Mouse (Mus musculus): Measurements from ENCODE around the gene Rgs3. TPM values are rescaled to one million over a fixed set of nuclear protein-coding genes. Genes with fewer than 3 reads are reported as not detected.
A peak's percentile ranks its signal among the peaks of the same experiment; 100 is the strongest.

The Rgs3 gene
- polyA plus RNA-seq, 1 experiment from 2014 or later: 54.3 TPM

DNA sequence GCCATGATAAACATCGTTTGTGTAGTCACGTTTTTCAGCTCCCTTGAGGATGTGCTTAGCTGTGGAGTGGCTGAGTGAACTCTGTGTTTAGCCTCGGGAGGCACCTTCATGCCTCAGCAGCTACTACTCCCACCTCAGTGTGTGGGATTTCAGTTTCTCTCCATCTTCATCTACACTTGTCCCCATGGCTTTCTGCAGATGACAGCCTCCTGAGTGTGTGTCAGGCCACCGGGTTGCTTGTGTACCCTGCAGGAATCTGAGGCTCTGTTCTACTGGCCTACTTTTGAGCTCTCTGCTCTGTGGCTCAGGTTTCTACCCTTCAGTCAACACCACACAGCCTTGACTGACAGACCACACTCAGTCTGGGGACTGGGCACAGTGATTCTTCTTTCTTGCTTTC is 151.9 kb downstream of the Rgs3 start:
- Histone ChIP-seq H3K9ac (ENCODE audit: low read depth, low read length) (no peak overlapping the region), H3K4me1 (ENCODE audit: control insufficient read depth, insufficient read depth, low read length) (no peaks in the 10 kb centered on the region), H3K27ac (ENCODE audit: low read depth, low read length) (no peak overlapping the region), H3K4me3 (ENCODE audit: low read depth, low read length) (no peak overlapping the region), H3K4me2 (no peak overlapping the region), H3K36me3 (ENCODE audit: control insufficient read depth, insufficient read depth, low read length) (no peaks in the 10 kb centered on the region), H3K27me3 (ENCODE audit: control insufficient read depth, insufficient read depth, low read length) (no peaks in the 10 kb centered on the region), H3K9me3 (replicated peaks; ENCODE audit: control insufficient read depth, low read length) (no peaks in the 10 kb centered on the region)
- ATAC-seq (replicated peaks; ENCODE audit: insufficient number of reproducible peaks, low FRiP score, low TSS enrichment): no peak
- 66% methylated on average over 4 of the region's 4 CpGs for WGBS (ENCODE audit: insufficient replicate concordance)

DNA sequence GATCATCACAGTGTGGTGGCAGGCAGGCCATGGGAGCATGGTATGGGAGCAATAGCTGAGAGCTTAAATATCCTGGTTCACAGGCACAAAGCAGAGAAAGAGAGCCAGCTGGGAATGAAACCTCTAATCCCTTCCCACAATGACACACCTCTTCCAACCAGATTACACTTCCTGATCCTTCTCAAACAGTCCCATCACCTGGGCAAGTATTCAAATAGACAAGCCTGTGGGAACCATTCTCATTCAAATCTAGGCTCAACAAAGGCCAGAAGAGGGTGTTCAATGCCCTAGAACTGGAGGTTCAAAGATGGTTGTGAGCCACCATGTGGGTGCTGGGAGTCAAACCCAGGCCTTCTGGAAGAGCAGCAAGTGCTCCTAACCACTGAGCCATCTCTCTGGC is 161.2 kb downstream of the Rgs3 start:
- no peaks in the 10 kb centered on the region for H3K27me3 ChIP-seq (ENCODE audit: control insufficient read depth, insufficient read depth, low read length)
- peaks cover 9% of the 10 kb centered on the region for H3K9me3 ChIP-seq (replicated peaks; ENCODE audit: control insufficient read depth, low read length)
- no peak overlapping the region for H3K4me3 ChIP-seq (ENCODE audit: low read depth, low read length)
- H3K9ac ChIP-seq (ENCODE audit: low read depth, low read length): no peak overlapping the region
- no peaks in the 10 kb centered on the region for H3K36me3 ChIP-seq (ENCODE audit: control insufficient read depth, insufficient read depth, low read length)
- H3K4me1 ChIP-seq (ENCODE audit: control insufficient read depth, insufficient read depth, low read length): peaks cover 18% of the 10 kb centered on the region
- no peak overlapping the region; the same call in 1 of the 2 replicates for H3K27ac ChIP-seq (ENCODE audit: low read depth, low read length)
- ATAC-seq (replicated peaks; ENCODE audit: insufficient number of reproducible peaks, low FRiP score, low TSS enrichment): no peak
- no peak overlapping the region for H3K4me2 ChIP-seq

DNA sequence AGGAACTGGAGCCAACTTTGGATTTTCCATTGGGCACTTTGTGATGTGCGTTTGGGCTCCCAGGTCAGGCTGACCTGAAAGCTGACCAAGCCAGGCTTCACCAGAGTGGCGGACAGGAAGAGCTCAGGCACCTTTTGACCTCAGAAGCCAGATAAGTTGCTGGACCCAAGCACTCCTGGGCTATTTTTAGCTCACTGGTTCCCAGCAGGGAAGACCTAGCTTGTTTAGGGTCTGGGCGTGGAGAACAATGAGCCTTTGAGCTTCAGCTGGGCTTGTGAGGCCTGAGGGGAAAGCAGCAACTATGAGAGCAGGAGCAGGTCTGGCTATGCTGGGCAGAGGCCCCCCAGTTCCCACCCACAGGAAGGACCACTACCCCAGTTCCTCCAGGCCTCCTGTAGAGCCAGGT is 162.4 kb downstream of the Rgs3 start:
- H3K4me2 ChIP-seq: peak overlapping the region; percentile 14; the same call in 1 of the 2 replicates
- H3K27ac ChIP-seq (ENCODE audit: low read depth, low read length): peak overlapping the region; percentile 93
- H3K9ac ChIP-seq (ENCODE audit: low read depth, low read length): peak overlapping the region; percentile 61; the same call in 1 of the 2 replicates
- peak; percentile 55; the same call in 1 of the 2 replicates for ATAC-seq (replicated peaks; ENCODE audit: insufficient number of reproducible peaks, low FRiP score, low TSS enrichment)
- H3K27me3 ChIP-seq (ENCODE audit: control insufficient read depth, insufficient read depth, low read length): no peaks in the 10 kb centered on the region
- peaks cover 9% of the 10 kb centered on the region for H3K9me3 ChIP-seq (replicated peaks; ENCODE audit: control insufficient read depth, low read length)
- WGBS (ENCODE audit: insufficient replicate concordance): 7% methylated on average over 3 of the region's 3 CpGs
- H3K4me3 ChIP-seq (ENCODE audit: low read depth, low read length): no peak overlapping the region
- peaks cover 18% of the 10 kb centered on the region for H3K4me1 ChIP-seq (ENCODE audit: control insufficient read depth, insufficient read depth, low read length)
- no peaks in the 10 kb centered on the region for H3K36me3 ChIP-seq (ENCODE audit: control insufficient read depth, insufficient read depth, low read length)

DNA sequence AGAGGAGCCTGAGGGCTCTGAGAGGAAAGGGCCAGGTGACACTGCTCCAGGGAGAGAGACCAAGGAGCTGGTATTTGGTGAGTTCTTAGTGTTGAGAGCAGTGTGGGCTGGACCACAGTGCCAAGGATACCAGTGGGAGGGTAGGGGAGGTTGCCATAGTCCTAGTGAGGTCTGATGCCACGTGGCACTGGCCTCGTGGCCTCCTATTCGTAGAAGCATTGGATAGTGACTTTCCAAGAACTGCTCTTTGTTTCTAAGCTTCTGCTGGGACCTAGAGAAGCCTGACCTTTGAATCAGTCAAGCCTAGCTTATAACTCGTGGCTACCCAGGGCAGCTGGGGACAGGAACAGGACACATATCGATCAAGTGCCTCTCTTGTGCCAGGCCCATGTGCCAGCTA is 164.1 kb downstream of the Rgs3 start:
- no peak overlapping the region for H3K4me2 ChIP-seq
- no peak overlapping the region for H3K9ac ChIP-seq (ENCODE audit: low read depth, low read length)
- no peaks in the 10 kb centered on the region for H3K36me3 ChIP-seq (ENCODE audit: control insufficient read depth, insufficient read depth, low read length)
- H3K4me1 ChIP-seq (ENCODE audit: control insufficient read depth, insufficient read depth, low read length): peaks cover 18% of the 10 kb centered on the region
- 80% methylated on average over 5 of the region's 5 CpGs for WGBS (ENCODE audit: insufficient replicate concordance)
- no peak for ATAC-seq (replicated peaks; ENCODE audit: insufficient number of reproducible peaks, low FRiP score, low TSS enrichment)
- H3K27ac ChIP-seq (ENCODE audit: low read depth, low read length): no peak overlapping the region
- no peak overlapping the region for H3K4me3 ChIP-seq (ENCODE audit: low read depth, low read length)
- H3K9me3 ChIP-seq (replicated peaks; ENCODE audit: control insufficient read depth, low read length): peaks cover 8% of the 10 kb centered on the region
- H3K27me3 ChIP-seq (ENCODE audit: control insufficient read depth, insufficient read depth, low read length): no peaks in the 10 kb centered on the region

DNA sequence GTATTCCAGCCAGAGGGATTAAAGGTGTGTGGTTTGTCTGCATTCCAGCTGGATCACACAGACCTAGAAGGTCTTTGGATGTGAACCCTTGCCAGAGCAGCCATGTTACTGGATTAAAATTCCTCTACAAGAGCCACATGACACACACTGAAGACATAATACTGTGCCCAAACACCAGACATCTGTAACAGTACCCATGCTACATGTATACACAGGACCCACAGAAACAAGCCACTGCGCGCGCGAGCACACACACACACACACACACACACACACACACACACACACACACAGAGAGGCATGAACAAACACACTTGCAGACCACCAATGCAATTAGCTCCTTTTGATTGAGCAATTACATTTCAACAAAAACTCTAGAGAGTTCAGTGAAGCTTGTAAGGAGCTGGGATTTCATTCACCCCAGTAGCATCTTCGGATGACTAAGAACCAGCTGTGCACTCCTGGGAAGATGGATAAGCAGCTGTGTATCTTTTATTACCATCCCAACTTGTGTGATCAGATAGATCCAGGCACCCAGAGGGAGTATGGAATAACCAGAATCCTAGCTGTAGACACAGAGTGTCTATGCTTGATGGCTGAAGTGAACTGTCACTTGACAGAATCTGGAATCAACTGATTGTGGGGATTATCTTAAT is 166.8 kb downstream of the Rgs3 start:
- Histone ChIP-seq H3K4me1 (ENCODE audit: control insufficient read depth, insufficient read depth, low read length) (peaks cover 29% of the 10 kb centered on the region), H3K27ac (ENCODE audit: low read depth, low read length) (no peak overlapping the region), H3K4me3 (ENCODE audit: low read depth, low read length) (no peak overlapping the region), H3K9me3 (replicated peaks; ENCODE audit: control insufficient read depth, low read length) (0 out of 2 replicates have a peak, but pooled peaks cover 4% of the 10 kb centered on the region), H3K36me3 (ENCODE audit: control insufficient read depth, insufficient read depth, low read length) (no peaks in the 10 kb centered on the region), H3K27me3 (ENCODE audit: control insufficient read depth, insufficient read depth, low read length) (no peaks in the 10 kb centered on the region), H3K4me2 (no peak overlapping the region), H3K9ac (ENCODE audit: low read depth, low read length) (no peak overlapping the region)
- 94% methylated on average over 5 of the region's 5 CpGs for WGBS (ENCODE audit: insufficient replicate concordance)
- ATAC-seq (replicated peaks; ENCODE audit: insufficient number of reproducible peaks, low FRiP score, low TSS enrichment): no peak

DNA sequence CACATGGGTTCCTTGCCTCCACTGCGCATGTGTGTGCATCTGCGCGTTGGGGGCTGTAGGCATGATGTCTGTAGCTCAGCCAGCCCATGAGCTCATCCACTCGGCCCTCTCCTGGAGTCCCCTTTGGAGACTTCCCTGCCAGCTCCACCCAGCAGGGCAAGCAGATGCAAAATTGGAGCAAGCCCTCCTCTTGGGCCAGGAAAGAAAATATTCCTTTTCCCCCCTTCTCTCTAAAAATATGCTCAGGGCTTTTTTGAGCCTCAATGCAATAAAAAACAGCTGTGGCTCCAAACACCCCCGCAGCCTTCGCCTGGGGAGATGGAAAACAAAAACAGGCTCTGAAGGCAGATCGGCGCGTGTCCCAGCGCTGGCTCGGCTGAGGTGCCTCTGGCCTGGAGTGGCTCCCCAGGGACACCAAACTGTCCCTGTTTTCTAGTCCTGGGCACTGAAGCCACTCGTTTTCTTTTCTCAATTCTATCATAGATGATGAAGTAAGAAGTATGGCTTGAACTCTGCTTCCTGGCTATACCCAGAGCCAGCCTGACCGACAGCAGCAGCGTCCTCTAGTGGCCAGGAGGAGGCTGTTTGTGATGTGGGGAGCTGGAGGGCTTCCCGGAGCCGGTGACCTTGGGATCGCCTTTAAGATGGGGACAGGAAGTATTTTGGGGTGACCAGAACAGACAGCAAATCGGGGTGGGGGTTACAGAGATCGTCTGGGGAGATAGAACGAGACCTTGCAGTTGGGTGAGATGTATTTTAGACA is 168.1 kb downstream of the Rgs3 start:
- H3K27ac ChIP-seq (ENCODE audit: low read depth, low read length): no peak overlapping the region
- H3K9ac ChIP-seq (ENCODE audit: low read depth, low read length): no peak overlapping the region
- WGBS (ENCODE audit: insufficient replicate concordance): 76% methylated on average over 20 of the region's 20 CpGs
- H3K27me3 ChIP-seq (ENCODE audit: control insufficient read depth, insufficient read depth, low read length): no peaks in the 10 kb centered on the region
- H3K36me3 ChIP-seq (ENCODE audit: control insufficient read depth, insufficient read depth, low read length): no peaks in the 10 kb centered on the region
- ATAC-seq (replicated peaks; ENCODE audit: insufficient number of reproducible peaks, low FRiP score, low TSS enrichment): no peak
- no peak overlapping the region for H3K4me2 ChIP-seq
- no peak overlapping the region for H3K4me3 ChIP-seq (ENCODE audit: low read depth, low read length)
- H3K4me1 ChIP-seq (ENCODE audit: control insufficient read depth, insufficient read depth, low read length): peaks cover 28% of the 10 kb centered on the region
- H3K9me3 ChIP-seq (replicated peaks; ENCODE audit: control insufficient read depth, low read length): 0 out of 2 replicates have a peak, but pooled peaks cover 4% of the 10 kb centered on the region

DNA sequence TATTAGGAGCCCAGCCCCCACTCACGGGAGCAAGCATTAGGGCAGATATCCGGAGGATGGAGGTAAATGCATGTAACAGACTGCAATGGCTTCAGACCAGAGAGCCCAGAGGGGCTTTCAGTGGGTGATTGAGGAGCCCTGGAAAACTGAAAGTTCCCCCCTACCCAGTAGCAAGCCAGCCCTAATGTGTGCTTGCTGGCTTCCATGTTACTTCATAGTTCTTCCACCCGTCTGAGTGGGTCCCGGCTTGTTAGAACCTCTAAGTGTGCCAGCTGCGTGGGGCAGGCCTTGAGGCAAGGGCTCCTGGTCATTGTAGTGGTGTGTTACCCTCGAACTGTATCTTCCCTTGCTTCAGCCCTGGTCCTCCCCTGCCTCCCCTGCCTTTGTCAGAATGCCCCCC is 168.8 kb downstream of the Rgs3 start:
- WGBS (ENCODE audit: insufficient replicate concordance): 82% methylated on average over 6 of the region's 6 CpGs
- Histone ChIP-seq H3K9me3 (replicated peaks; ENCODE audit: control insufficient read depth, low read length) (0 out of 2 replicates have a peak, but pooled peaks cover 4% of the 10 kb centered on the region), H3K4me1 (ENCODE audit: control insufficient read depth, insufficient read depth, low read length) (peaks cover 31% of the 10 kb centered on the region), H3K27me3 (ENCODE audit: control insufficient read depth, insufficient read depth, low read length) (no peaks in the 10 kb centered on the region), H3K4me3 (ENCODE audit: low read depth, low read length) (no peak overlapping the region), H3K9ac (ENCODE audit: low read depth, low read length) (no peak overlapping the region), H3K27ac (ENCODE audit: low read depth, low read length) (no peak overlapping the region), H3K36me3 (ENCODE audit: control insufficient read depth, insufficient read depth, low read length) (no peaks in the 10 kb centered on the region), H3K4me2 (no peak overlapping the region)
- ATAC-seq (replicated peaks; ENCODE audit: insufficient number of reproducible peaks, low FRiP score, low TSS enrichment): no peak

DNA sequence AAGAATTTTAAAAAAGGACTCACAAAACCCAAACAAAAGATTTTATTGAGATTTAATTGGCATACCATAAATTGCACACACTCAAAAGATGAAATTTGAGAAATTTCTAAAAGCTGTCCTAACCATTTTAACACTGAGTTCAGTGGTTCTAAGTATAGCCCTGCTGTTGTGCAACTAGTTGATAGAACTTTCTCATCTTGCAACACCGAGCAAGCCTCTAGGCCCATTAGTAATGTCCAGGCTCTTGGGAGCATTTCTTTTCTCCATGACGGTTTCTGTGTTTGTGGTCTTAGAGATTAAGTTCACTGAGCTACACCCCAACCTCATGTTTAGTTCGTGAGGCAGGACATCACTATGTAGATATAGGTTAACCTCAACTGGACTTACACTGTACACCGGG is 169.5 kb downstream of the Rgs3 start:
- Histone ChIP-seq H3K36me3 (ENCODE audit: control insufficient read depth, insufficient read depth, low read length) (no peaks in the 10 kb centered on the region), H3K4me1 (ENCODE audit: control insufficient read depth, insufficient read depth, low read length) (peaks cover 39% of the 10 kb centered on the region), H3K9ac (ENCODE audit: low read depth, low read length) (no peak overlapping the region), H3K9me3 (replicated peaks; ENCODE audit: control insufficient read depth, low read length) (0 out of 2 replicates have a peak, but pooled peaks cover 4% of the 10 kb centered on the region), H3K27me3 (ENCODE audit: control insufficient read depth, insufficient read depth, low read length) (no peaks in the 10 kb centered on the region), H3K27ac (ENCODE audit: low read depth, low read length) (no peak overlapping the region), H3K4me3 (ENCODE audit: low read depth, low read length) (no peak overlapping the region), H3K4me2 (no peak overlapping the region)
- ATAC-seq (replicated peaks; ENCODE audit: insufficient number of reproducible peaks, low FRiP score, low TSS enrichment): no peak
- whole genome bisulfite sequencing (ENCODE audit: insufficient replicate concordance): 64% methylated on average over 4 of the region's 4 CpGs
